Mouse (Mus musculus): ENCODE results near the gene Rmdn3. TPM values are rescaled to one million over a fixed set of nuclear protein-coding genes. Genes with fewer than 3 reads are reported as not detected.

Rmdn3 gene
- polyA plus RNA-seq, 1 experiment from 2014 or later = 34.9 TPM

- Histone ChIP-seq H3K4me2 (replicated peaks; ENCODE audit: low read depth, low read length) (no peak overlapping the region), H3K27me3 (ENCODE audit: control insufficient read depth, insufficient read depth, low read length) (no peaks in the 10 kb centered on the region), H3K4me3 (ENCODE audit: low read depth, low read length) (no peak overlapping the region), H3K9ac (replicated peaks; ENCODE audit: low read depth, low read length) (no peak overlapping the region), H3K27ac (ENCODE audit: low read length) (no peak overlapping the region), H3K36me3 (ENCODE audit: control insufficient read depth, insufficient read depth, low read length) (no peaks in the 10 kb centered on the region), H3K9me3 (ENCODE audit: control insufficient read depth, low read depth, low read length) (no peaks in the 10 kb centered on the region), H3K4me1 (ENCODE audit: control insufficient read depth, insufficient read depth, low read length) (no peaks in the 10 kb centered on the region)
- ATAC-seq (ENCODE audit: insufficient number of reproducible peaks, insufficient read depth, low FRiP score, low read depth) = no peak
- WGBS = 61% methylated on average over 3 of the region's 3 CpGs
Observed at GRCm38 (mm10) chr2:119163135-119163534, 6.3 kb upstream of the Rmdn3 start.

GRCm38 (mm10) chr2:119161247-119161646 lies 4.4 kb upstream of the Rmdn3 start:
- Histone ChIP-seq H3K36me3 (ENCODE audit: control insufficient read depth, insufficient read depth, low read length) (no peaks in the 10 kb centered on the region), H3K4me2 (replicated peaks; ENCODE audit: low read depth, low read length) (no peak overlapping the region), H3K27ac (ENCODE audit: low read length) (no peak overlapping the region), H3K4me3 (ENCODE audit: low read depth, low read length) (no peak overlapping the region), H3K4me1 (ENCODE audit: control insufficient read depth, insufficient read depth, low read length) (no peaks in the 10 kb centered on the region), H3K9me3 (ENCODE audit: control insufficient read depth, low read depth, low read length) (no peaks in the 10 kb centered on the region), H3K9ac (replicated peaks; ENCODE audit: low read depth, low read length) (no peak overlapping the region), H3K27me3 (ENCODE audit: control insufficient read depth, insufficient read depth, low read length) (no peaks in the 10 kb centered on the region)
- 25% methylated on average over 2 of the region's 2 CpGs for WGBS
- no peak for ATAC-seq (ENCODE audit: insufficient number of reproducible peaks, insufficient read depth, low FRiP score, low read depth)

- peaks cover 9% of the 10 kb centered on the region for H3K4me1 ChIP-seq (ENCODE audit: control insufficient read depth, insufficient read depth, low read length)
- H3K27ac ChIP-seq (ENCODE audit: low read length) = no peak overlapping the region
- H3K36me3 ChIP-seq (ENCODE audit: control insufficient read depth, insufficient read depth, low read length) = peaks cover 9% of the 10 kb centered on the region; the same call in 1 of the 2 replicates
- ATAC-seq (ENCODE audit: insufficient number of reproducible peaks, insufficient read depth, low FRiP score, low read depth) = no peak
- no peaks in the 10 kb centered on the region for H3K27me3 ChIP-seq (ENCODE audit: control insufficient read depth, insufficient read depth, low read length)
- no peaks in the 10 kb centered on the region for H3K9me3 ChIP-seq (ENCODE audit: control insufficient read depth, low read depth, low read length)
- no peak overlapping the region for H3K4me3 ChIP-seq (ENCODE audit: low read depth, low read length)
- H3K9ac ChIP-seq (replicated peaks; ENCODE audit: low read depth, low read length) = no peak overlapping the region
- H3K4me2 ChIP-seq (replicated peaks; ENCODE audit: low read depth, low read length) = no peak overlapping the region
Observed at GRCm38 (mm10) chr2:119157836-119158235, 1.0 kb upstream of the Rmdn3 start.

GRCm38 (mm10) chr2:119156081-119156680 lies 653 bp downstream of the Rmdn3 start:
- Histone ChIP-seq H3K27ac (ENCODE audit: low read length) (no peak overlapping the region), H3K9ac (replicated peaks; ENCODE audit: low read depth, low read length) (peak overlapping the region; percentile 71), H3K36me3 (ENCODE audit: control insufficient read depth, insufficient read depth, low read length) (peaks cover 21% of the 10 kb centered on the region), H3K4me3 (ENCODE audit: low read depth, low read length) (peak overlapping the region; percentile 81), H3K4me1 (ENCODE audit: control insufficient read depth, insufficient read depth, low read length) (peaks cover 9% of the 10 kb centered on the region), H3K9me3 (ENCODE audit: control insufficient read depth, low read depth, low read length) (no peaks in the 10 kb centered on the region), H3K4me2 (replicated peaks; ENCODE audit: low read depth, low read length) (peak overlapping the region; percentile 97), H3K27me3 (ENCODE audit: control insufficient read depth, insufficient read depth, low read length) (no peaks in the 10 kb centered on the region)
- 4% methylated on average over 33 of the region's 34 CpGs for WGBS
- ATAC-seq (ENCODE audit: insufficient number of reproducible peaks, insufficient read depth, low FRiP score, low read depth) = 0 out of 2 replicates have a peak, but pooled peaks have one; percentile 16

GRCm38 (mm10) chr2:119155388-119155787 lies 1.4 kb downstream of the Rmdn3 start:
- Histone ChIP-seq H3K36me3 (ENCODE audit: control insufficient read depth, insufficient read depth, low read length) (peaks cover 29% of the 10 kb centered on the region), H3K27ac (ENCODE audit: low read length) (no peak overlapping the region), H3K9me3 (ENCODE audit: control insufficient read depth, low read depth, low read length) (no peaks in the 10 kb centered on the region), H3K4me2 (replicated peaks; ENCODE audit: low read depth, low read length) (peak overlapping the region; percentile 97; the same call in 1 of the 2 replicates), H3K4me1 (ENCODE audit: control insufficient read depth, insufficient read depth, low read length) (peaks cover 9% of the 10 kb centered on the region), H3K9ac (replicated peaks; ENCODE audit: low read depth, low read length) (peak overlapping the region; percentile 71; the same call in 1 of the 2 replicates), H3K27me3 (ENCODE audit: control insufficient read depth, insufficient read depth, low read length) (no peaks in the 10 kb centered on the region), H3K4me3 (ENCODE audit: low read depth, low read length) (peak overlapping the region; percentile 81; the same call in 1 of the 2 replicates)
- no peak; the same call in 1 of the 2 replicates for ATAC-seq (ENCODE audit: insufficient number of reproducible peaks, insufficient read depth, low FRiP score, low read depth)
- 69% methylated on average over 9 of the region's 9 CpGs for WGBS

GRCm38 (mm10) chr2:119154683-119155082 lies 2.2 kb downstream of the Rmdn3 start:
- ATAC-seq (ENCODE audit: insufficient number of reproducible peaks, insufficient read depth, low FRiP score, low read depth) = no peak

GRCm38 (mm10) chr2:119152255-119152654 lies 4.6 kb downstream of the Rmdn3 start:
- H3K36me3 ChIP-seq (ENCODE audit: control insufficient read depth, insufficient read depth, low read length) = peaks cover 47% of the 10 kb centered on the region
- H3K9ac ChIP-seq (replicated peaks; ENCODE audit: low read depth, low read length) = no peak overlapping the region
- no peak for ATAC-seq (ENCODE audit: insufficient number of reproducible peaks, insufficient read depth, low FRiP score, low read depth)
- H3K27me3 ChIP-seq (ENCODE audit: control insufficient read depth, insufficient read depth, low read length) = no peaks in the 10 kb centered on the region
- 85% methylated on average over 6 of the region's 6 CpGs for WGBS
- H3K9me3 ChIP-seq (ENCODE audit: control insufficient read depth, low read depth, low read length) = no peaks in the 10 kb centered on the region
- H3K27ac ChIP-seq (ENCODE audit: low read length) = no peak overlapping the region
- no peak overlapping the region for H3K4me2 ChIP-seq (replicated peaks; ENCODE audit: low read depth, low read length)
- no peak overlapping the region for H3K4me3 ChIP-seq (ENCODE audit: low read depth, low read length)
- peaks cover 9% of the 10 kb centered on the region for H3K4me1 ChIP-seq (ENCODE audit: control insufficient read depth, insufficient read depth, low read length)

More at GRCm38 (mm10) chr2:119154683-119155082, 2.2 kb downstream of the Rmdn3 start:
- no peaks in the 10 kb centered on the region for H3K27me3 ChIP-seq (ENCODE audit: control insufficient read depth, insufficient read depth, low read length)
- no peaks in the 10 kb centered on the region for H3K9me3 ChIP-seq (ENCODE audit: control insufficient read depth, low read depth, low read length)
- no peak overlapping the region for H3K9ac ChIP-seq (replicated peaks; ENCODE audit: low read depth, low read length)
- H3K4me3 ChIP-seq (ENCODE audit: low read depth, low read length) = no peak overlapping the region
- peaks cover 9% of the 10 kb centered on the region for H3K4me1 ChIP-seq (ENCODE audit: control insufficient read depth, insufficient read depth, low read length)
- H3K36me3 ChIP-seq (ENCODE audit: control insufficient read depth, insufficient read depth, low read length) = peaks cover 36% of the 10 kb centered on the region
- no peak overlapping the region for H3K4me2 ChIP-seq (replicated peaks; ENCODE audit: low read depth, low read length)
- H3K27ac ChIP-seq (ENCODE audit: low read length) = no peak overlapping the region
- 80% methylated on average over 2 of the region's 2 CpGs for WGBS

GRCm38 (mm10) chr2:119147775-119148174 lies 9.1 kb downstream of the Rmdn3 start:
- WGBS = 90% methylated on average over 8 of the region's 8 CpGs
- Histone ChIP-seq H3K36me3 (ENCODE audit: control insufficient read depth, insufficient read depth, low read length) (peaks cover 61% of the 10 kb centered on the region), H3K9me3 (ENCODE audit: control insufficient read depth, low read depth, low read length) (peaks cover 4% of the 10 kb centered on the region; the same call in 1 of the 2 replicates), H3K27ac (ENCODE audit: low read length) (no peak overlapping the region), H3K4me2 (replicated peaks; ENCODE audit: low read depth, low read length) (no peak overlapping the region), H3K27me3 (ENCODE audit: control insufficient read depth, insufficient read depth, low read length) (no peaks in the 10 kb centered on the region), H3K4me3 (ENCODE audit: low read depth, low read length) (no peak overlapping the region), H3K9ac (replicated peaks; ENCODE audit: low read depth, low read length) (no peak overlapping the region), H3K4me1 (ENCODE audit: control insufficient read depth, insufficient read depth, low read length) (no peaks in the 10 kb centered on the region)
- ATAC-seq (ENCODE audit: insufficient number of reproducible peaks, insufficient read depth, low FRiP score, low read depth) = no peak

Measured in stomach, embryonic 14.5 days (tissue).